Mouse (Mus musculus) gastrocnemius, postnatal 25 days (tissue): Measurements from ENCODE around the gene Akna. TPM values are rescaled to one million over a fixed set of nuclear protein-coding genes. Genes with fewer than 3 reads are reported as not detected.
A peak's percentile ranks its signal among the peaks of the same experiment; 100 is the strongest.

Experiments used
- DNase-seq: peaks from one replicate; pipeline ENCODE4 v3.0.0; 2022
- total RNA-seq, 2 experiments: library from RNA; stranded (reverse); gene quantifications; 1 replicate in 1 of 2; 2 replicates in 1 of 2; pipeline ENCODE4 v1.2.3; 2021

Gene Akna
- total RNA-seq, 2 experiments from 2014 or later: 1.1 to 1.4 TPM

GRCm38 (mm10) chr4:63409908-63410582 lies 6.9 kb upstream of the Akna start:
- peak; percentile 83 for DNase-seq

GRCm38 (mm10) chr4:63409317-63409907 lies 6.3 kb upstream of the Akna start:
- DNase-seq: no peak

DNA sequence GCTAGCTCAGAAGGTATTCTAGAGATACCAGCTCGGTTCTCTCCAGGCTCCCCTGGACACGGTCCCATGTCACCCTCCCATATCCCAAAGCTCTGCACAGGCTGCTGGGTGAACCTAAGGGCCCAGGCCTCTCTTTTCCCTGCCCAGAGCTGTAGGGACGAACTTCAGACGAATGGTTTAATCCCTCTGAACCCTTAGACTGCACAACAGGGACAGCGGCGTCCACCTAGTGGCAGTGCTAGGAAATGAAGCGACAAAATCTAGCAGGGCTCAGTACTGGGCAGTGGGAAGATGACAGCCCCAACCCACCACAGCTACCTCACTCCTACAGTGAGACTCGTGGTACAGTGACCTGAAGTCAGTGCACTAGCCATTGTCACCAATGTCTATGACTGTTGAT lies 5.5 kb upstream of the Akna start:
- no peak for DNase-seq

DNA sequence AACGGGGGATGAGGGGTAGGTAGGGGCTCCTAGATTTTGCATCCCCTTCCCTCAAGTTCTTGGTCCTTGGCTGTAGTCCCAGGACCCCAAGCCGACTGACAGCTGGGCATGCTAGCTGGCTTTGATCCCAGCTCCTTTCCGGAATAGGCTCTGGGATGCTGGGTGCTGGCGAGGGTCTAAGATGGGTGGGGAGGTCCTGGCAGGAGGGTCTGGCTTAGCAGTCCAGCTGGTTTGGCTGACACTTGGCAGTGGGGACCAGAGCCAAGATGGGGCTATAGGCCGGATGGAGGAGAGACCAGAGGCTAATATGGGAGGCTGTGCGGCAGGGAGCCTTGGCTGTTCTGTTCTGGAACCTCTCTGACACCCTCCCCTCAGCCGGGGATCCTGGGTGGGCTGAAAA lies 5.1 kb upstream of the Akna start:
- DNase-seq: no peak

DNA sequence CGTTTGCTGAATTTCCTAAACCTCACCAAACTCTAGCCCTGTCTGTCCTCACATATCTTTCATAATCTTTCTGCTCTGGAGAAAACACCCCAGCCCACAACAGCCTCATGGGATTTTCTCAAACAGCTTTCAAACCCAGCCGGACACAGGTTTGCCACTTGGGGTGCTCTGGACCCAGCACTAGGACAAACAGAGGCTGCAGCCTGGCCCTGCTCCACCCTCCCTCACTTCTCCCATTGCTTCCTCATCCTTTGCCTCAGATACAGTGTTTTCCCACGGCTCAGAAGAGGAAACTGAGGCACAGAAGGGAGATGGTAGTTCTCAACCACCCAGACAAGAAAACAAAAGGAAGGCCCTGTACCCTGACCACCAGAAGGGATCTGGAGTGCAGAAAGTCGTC lies 2.5 kb upstream of the Akna start:
- DNase-seq: no peak

DNA sequence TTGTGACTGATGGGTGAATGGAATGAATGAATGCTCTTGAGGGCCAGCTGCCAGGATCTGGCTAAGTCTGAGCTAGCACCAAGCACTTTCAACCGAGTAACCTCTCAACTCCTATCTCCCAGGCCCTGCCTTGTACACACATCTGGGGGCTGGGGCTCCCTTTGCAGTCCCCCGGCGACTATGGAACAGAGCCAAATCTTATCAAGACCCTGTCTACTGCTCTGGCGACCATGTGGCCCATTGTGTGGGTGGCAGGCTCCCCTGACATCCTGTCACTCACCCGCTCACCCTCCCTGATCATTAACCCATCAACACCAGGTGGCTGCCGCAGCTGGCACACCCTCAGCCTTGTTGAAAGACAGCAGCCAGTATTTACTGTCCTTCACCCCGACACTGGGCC lies 1.9 kb upstream of the Akna start:
- no peak for DNase-seq

DNA sequence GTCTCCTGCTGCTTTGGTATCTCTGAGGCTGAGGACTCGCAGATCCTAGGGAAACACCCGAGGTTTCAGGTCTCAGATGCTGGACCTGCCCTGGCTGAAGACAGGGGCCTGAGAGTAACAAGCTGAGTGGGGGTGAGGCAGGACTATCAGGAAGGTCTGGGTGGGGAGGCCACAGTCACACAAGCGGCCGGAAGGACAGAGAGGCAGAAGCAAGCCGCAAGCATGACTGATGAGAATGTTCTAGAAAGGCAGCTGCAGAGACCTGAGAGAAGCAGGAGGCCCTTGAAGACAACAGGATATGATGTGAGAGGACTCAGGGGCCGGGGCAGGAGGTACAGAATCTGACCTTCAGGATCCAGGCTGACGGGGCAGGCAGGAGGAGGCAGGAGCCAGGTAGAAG lies 1.1 kb upstream of the Akna start:
- DNase-seq: no peak

- no peak for DNase-seq
Observed at GRCm38 (mm10) chr4:63402558-63402957, 596 bp downstream of the Akna start.

DNA sequence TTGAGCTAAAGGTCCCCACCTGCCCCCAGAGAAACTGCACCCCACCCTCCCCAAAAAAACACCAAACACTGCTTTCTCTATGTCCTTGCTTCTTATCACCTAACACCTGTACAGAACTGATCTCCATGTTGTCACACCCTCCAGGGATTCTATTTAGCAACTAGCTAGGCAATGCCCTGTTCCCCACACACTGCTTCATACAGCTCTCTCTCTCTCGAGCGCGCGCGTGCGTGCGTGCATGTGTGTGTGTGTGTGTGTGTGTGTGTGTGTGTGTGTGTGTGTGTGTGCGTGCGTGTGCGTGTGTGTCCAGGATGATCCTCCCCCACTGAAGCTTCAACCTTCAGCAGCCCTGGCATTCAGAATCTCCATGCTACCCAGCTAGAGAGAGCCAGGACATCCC lies 1.1 kb downstream of the Akna start:
- DNase-seq: no peak

GRCm38 (mm10) chr4:63401620-63402019 lies 1.5 kb downstream of the Akna start:
- no peak for DNase-seq

DNA sequence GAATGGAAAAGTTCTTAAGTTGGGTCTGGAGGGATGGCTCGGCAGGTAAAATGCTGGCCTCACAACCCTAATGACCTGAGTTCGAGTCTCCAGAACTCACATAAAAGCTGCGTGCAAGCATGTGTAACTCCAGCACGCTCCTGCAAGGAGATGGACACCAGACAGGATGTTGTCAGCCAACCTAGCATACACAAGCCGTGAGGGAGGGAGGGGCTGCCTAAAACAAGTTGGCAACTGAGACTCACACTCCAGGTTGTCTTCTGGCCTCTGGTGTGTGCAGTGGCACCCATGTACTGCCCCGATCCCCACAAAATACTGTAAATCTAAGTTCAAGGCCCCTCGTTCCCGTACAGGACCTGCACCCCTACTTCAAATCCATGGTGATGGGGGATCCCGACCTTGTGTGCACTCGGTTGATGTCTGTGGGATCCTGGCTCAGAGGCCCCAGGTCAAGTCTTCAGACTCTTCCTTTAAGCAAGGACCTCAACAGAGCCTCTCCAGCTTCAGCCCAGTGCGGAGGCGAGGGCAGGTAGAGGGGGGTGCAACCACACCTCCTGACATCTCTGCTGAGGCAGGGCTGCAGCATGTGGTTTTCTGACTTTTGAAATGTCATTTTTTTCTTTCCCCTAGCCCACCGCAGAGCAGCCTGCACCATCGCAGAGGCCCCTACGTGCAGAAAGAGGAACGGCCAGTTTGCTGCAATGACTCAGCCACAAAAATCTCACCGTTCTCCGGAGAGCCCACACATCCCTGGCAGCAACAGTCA lies 2.4 kb downstream of the Akna start:
- no peak for DNase-seq

DNA sequence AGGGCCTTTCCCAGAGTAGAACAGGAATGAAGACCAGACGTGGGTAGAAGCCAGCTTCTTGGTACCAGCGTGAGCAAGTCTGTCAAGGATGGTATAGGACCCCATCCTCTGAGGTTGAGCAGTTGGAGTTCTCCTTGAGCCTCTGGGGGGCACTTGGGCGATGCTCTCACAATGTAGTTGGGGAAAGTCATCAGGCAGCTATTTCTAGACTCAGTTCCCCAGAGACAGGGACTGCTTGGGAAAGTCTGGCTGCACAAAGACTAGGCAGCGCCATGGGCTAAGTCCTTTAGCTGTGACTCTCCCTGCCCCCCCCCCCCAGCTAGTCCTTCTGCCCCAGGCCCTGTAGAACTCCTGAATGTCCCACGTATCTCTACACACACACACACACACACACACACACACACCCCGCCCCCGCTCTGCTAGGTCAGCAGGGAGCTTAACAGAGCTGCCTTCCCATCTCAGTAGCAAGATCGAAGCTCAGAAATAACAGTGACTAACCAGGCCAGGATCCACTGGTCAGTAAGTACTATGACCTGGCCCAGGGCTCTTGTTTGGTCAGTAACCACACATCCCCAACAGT lies 3.4 kb downstream of the Akna start:
- DNase-seq: no peak

DNA sequence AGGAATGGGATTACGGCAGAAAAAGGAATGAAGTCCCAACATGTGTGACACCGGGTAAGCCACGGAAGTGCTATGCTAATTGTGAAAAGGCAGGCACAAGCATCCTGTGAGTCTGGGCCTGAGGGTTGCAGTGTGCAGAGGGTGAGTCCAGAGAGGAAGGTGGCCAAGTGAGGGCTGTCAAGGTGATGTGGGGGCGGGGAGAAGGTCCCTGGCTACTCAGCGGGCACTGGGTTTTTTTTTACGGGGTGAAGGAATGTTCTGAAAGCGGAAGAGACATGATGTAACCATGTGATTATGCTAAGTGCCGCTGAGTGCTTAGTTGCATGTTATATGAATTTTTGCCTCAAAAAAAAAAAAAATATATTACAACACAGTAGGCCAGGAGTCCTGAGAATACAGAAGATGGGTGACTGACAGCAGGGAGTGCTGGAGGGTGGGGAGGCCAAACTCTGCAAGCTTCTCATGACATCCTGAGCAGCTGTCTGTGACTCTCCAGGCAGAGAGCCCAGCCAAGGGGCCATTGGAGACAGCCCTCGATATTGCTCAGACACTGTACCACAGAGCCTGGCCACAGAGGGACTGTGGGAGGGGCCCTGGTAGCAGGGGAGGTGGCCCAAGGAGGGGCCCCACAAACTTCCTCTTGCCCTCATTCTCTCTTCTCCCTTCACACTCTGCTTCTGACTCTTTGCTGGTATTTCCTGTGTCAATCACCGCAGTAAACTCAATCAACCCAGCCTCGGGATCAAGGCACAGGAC lies 4.1 kb downstream of the Akna start:
- peak; percentile 61 for DNase-seq

DNA sequence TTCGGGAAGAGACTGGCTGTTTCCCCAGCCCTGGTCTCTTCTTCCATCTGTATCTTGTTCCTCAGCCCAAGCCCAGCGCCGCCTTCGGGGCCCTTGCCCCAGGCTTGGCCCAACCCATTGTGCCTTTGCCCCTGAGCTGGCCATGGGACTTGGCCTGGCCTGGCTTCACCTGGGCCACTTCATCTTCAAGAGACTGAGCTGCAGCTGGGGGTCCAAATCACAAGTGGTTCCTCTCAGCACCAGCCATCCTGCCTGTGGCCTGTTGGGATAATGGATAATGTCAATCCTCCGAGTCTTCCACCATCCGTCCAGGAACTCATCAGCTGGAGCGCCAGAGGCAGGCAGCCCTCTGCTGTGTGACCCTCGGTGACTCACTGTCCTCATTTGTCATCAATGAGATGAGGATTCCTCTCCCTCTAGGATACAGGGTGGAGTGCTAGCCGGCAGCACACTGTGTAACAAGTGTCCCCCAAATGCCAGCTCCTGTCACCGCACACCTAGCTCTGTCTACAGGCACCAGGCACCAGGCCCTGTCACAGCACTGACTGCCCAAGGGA lies 5.1 kb downstream of the Akna start:
- DNase-seq: no peak

DNA sequence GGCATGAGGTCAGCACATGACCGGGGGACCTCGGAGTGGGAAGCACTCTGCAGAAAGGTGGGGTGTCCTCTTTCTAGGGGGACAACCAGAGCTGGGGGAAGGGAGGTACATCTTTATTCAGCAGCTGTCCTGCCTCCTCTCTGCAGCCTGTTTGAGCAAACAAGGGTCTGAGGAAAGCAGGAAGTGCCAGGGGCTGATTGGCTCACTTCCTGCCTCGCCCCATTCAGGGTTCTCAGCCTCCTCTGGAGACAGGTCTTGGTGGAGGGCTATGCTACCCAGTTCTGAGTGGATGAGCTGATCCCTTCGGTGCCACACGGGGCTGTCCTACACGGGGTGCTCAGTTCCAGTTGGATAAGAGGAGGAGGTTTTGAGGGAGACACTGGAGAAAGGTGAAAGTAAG lies 11.8 kb downstream of the Akna start:
- DNase-seq: no peak

GRCm38 (mm10) chr4:63389887-63390528 lies 13.1 kb downstream of the Akna start:
- no peak for DNase-seq

DNA sequence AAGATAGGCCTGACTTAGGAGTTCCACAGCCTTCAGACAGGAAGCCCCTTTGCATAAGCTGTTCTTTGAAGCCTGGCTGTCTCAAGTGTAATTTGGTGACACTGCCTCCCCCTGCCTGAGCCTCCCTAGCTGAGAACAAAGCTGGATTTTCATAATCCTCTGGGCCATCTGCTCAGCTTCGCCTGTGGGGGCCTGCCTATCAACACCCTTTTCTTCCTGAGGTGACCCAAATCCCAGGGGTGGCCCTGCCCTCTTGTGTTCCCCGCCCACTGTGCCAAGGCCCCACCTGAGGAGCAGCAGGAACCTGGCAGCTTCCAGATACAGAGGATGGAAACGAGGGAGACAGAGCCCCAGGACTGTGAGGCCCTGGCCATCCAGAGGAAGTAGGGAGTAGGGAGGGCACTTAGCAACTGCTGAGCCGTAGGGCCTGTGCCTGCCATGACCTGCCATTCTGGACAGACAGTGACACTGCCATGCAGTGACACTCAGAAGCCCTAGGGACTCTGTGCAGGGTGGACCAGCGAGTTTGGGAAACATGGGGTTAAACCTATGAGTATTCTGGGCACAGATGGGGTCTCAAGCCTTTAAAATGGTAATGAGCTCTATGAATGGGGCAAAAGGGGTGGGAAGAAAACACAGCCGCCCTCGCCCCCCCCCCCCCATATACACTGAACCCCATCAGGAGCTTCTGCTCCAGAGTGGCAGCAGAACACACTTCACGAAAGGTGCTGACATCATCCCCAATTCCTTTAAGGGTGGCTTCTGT lies 13.8 kb downstream of the Akna start:
- DNase-seq: no peak

DNA sequence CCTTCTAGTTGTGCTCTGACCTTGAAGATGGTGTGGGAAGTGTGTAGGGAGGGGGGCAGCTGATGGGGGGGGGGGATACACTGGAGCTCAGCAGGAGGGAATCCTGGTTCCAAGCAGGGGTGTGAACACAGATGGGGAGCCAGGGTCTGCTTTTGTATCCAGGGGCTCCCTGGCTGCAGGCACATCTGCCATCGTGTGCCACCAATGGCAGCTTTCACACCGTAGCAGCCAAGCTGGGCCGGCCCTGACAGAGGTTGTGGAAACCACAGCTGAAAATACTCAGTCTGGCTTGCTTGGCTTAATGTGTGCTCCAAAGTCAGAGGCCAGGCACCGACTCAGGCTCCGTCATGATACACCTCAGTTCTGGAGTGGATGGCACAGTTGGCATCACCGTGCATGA lies 15.1 kb downstream of the Akna start:
- DNase-seq: no peak

DNA sequence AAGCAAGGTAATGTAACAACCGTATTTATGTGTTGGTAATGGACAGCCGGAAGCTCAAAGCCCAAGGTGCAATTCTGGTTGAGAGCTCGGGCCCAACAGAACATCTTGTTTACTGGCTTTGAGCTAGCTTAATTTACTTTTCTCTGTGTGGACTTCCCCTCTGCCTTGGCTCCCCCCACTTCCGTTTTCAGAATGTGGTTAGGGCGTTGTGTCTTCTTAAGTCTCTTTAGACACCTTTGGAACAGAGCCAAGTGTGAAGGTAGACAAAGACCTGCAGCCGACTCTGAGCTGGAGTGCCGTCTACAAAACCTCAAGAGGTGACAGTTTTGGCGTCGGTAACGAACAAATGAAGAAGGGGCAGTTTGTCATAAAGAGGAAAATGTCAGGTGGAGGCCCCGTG lies 17.4 kb downstream of the Akna start:
- DNase-seq: no peak

DNA sequence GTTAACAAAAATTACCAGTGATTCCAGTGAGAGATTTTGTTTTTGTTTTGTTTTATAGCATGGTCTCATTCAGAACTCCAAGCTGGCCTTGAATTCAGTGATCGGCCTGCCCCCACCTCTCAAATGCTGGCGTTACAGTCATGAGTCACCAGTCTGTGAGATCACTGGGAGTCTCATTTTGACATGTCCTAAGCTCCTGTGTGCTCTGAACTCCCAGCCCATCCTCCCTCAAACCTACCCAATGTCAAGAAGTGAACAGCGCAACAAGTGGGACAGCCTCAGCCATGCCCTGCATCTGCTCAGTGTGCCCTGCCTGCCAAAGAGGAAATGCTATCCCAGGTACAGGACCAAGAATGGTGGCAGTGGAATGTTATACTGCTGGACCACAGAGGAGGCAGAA lies 17.9 kb downstream of the Akna start:
- DNase-seq: no peak

- no peak for DNase-seq
Observed at GRCm38 (mm10) chr4:63384262-63384661, 18.9 kb downstream of the Akna start.
